ENCODE assay signal across 9 mouse cellular contexts in the genomic region with DNA sequence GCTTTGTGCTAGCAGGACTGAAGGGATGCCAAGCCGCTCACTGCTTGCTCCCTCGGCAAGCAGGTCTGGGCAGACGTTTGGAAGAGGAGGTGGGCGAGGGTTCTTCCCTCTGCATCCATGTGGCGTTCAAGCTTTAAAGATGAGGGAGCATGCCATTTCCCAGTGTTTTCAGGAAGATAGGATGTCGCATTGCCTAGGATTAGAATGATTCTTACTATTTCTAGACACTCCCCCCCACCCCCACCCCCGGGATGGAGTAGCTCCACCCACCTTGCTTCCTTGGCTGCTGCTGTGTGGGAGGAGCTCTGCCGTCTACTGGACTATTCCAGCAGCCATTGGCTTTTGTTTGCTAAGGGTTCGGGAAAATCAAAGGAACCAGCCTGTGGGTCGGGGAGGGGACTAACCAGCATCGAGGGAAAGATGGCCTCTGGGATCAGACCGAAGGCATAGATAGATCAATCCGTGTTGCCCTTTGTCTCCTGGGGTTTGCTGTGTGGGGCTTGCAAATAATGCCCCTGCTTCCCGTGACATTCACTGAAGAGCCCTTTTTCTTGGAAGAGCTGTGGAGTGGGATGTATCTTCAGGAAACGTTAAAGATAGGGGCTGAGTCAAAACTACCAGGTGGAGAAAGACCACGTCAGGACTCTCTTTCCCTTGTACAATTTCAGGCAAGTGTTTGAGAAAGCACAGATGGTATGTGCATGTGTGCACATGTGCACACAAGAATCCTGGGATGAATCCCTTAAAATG. TPM values are rescaled to one million over a fixed set of nuclear protein-coding genes. Genes with fewer than 3 reads are reported as not detected.
DNase-seq lines count a peak whose midpoint lies in the region; ATAC-seq lines count a peak whose summit lies in the region.
"Had no signal": no experiment of that assay in that cellular context is flagged by ENCODE, and none has a peak within 500 bp of the region (broad histone marks: within the 10 kb centered on the region; RNA-seq: fewer than 3 reads in every experiment).

No protein-coding gene starts in this region.

- peak overlapping the region; percentile 62 for H3K4me2 ChIP-seq in heart, embryonic 14.5 days (ENCODE audit: low read length)

- DNase-seq in adrenal gland, adult (ENCODE audit: inconsistent age in 2 of 2, low spot score in 1 of 2): peak; percentile 60 to 78
- DNase-seq in adrenal gland, postnatal 25 days: no peak
- peak; percentile 77 for DNase-seq in embryo, embryonic 10 days (ENCODE audit: low spot score)
- DNase-seq in layer of hippocampus, adult 18-20 months (ENCODE audit: low spot score in 2 of 2): peak; percentile 35 to 53
- DNase-seq in lung, postnatal 14 days: peak; percentile 22
- peak; percentile 40 to 51 for DNase-seq in right cerebral cortex, postnatal 36 days (ENCODE audit: low spot score in 2 of 2)

- H3K27me3 ChIP-seq in heart, embryonic 14.5 days (ENCODE audit: control insufficient read depth, insufficient read depth, low read length): no peaks in the 10 kb centered on the region

- peaks cover 17% of the 10 kb centered on the region in 2 experiments for H3K4me1 ChIP-seq in heart, embryonic 14.5 days (ENCODE audit: control insufficient read depth in 2 of 2, insufficient read depth in 2 of 2, low read length in 2 of 2)

- H3K4me3 ChIP-seq in heart, embryonic 14.5 days (ENCODE audit: control insufficient read depth in 1 of 2, insufficient read depth in 1 of 2, low read depth in 1 of 2, low read length in 2 of 2): peak overlapping the region; percentile 22 to 34

- no peaks in the 10 kb centered on the region for H3K9me3 ChIP-seq in heart, embryonic 14.5 days (ENCODE audit: control insufficient read depth, low read length)

- no peaks in the 10 kb centered on the region for H3K36me3 ChIP-seq in heart, embryonic 14.5 days (ENCODE audit: control insufficient read depth, insufficient read depth, low read length)

- H3K9ac ChIP-seq in heart, embryonic 14.5 days (ENCODE audit: low read length): peak overlapping the region; percentile 58

- ATAC-seq in heart, embryonic 14.5 days (ENCODE audit: insufficient number of reproducible peaks, insufficient read depth, low FRiP score, low read depth): peak; percentile 41
- ATAC-seq in granulocyte monocyte progenitor cell, adult 5-6 weeks (replicated peaks; ENCODE audit: poor library complexity, severe bottlenecking): no peak

- peak overlapping the region; percentile 24 to 34; a peak in 3 of 4 replicates for H3K27ac ChIP-seq in heart, embryonic 14.5 days (replicated peaks in 1 of 2; ENCODE audit: control insufficient read depth in 1 of 2, insufficient read depth in 1 of 2, low read depth in 2 of 2, low read length in 2 of 2)

- WGBS in heart, embryonic 14.5 days: 9% methylated on average over 16 of the region's 16 CpGs

RNA-seq across cellular contexts. Expression of a gene that starts 3.7 kb away (rescaled TPM):
- total RNA-seq in adrenal gland, postnatal 25 days (2021): 31.6 and 32.4 TPM in 2 replicates
- 6.0 and 7.0 TPM in 2 replicates for polyA plus RNA-seq in heart, embryonic 14.5 days (2014; fragmentation: Nextera tagmentation; extraction: Ambion mirVana)
- 10 to 100 TPM; 53.6 to 53.7 TPM for total RNA-seq in layer of hippocampus, adult 18-20 months (2021)
- total RNA-seq in granulocyte monocyte progenitor cell, adult 5-6 weeks (2014; fragmentation: Nextera tagmentation): 15.0 and 16.2 TPM in 2 replicates
- 15.7 and 21.8 TPM in 2 replicates for total RNA-seq in granulocyte monocyte progenitor cell, adult 5-6 weeks (2017)

RNA-seq across cellular contexts. Expression of a gene that starts 21.8 kb away (rescaled TPM):
- not detected in 2 replicates for total RNA-seq in adrenal gland, postnatal 25 days (2021)
- not detected in 2 replicates for polyA plus RNA-seq in heart, embryonic 14.5 days (2014; fragmentation: Nextera tagmentation; extraction: Ambion mirVana)
- not detected for total RNA-seq in layer of hippocampus, adult 18-20 months (2021)
- not detected in 2 replicates for total RNA-seq in granulocyte monocyte progenitor cell, adult 5-6 weeks (2014; fragmentation: Nextera tagmentation)
- total RNA-seq in granulocyte monocyte progenitor cell, adult 5-6 weeks (2017): not detected in 2 replicates
- total RNA-seq: layer of hippocampus, postnatal 25 days had no signal
